Mouse (Mus musculus): Measurements from ENCODE around the gene Ly6f. TPM values are rescaled to one million over a fixed set of nuclear protein-coding genes. Genes with fewer than 3 reads are reported as not detected.

Gene Ly6f
- polyA plus RNA-seq, 1 experiment: not detected

DNA sequence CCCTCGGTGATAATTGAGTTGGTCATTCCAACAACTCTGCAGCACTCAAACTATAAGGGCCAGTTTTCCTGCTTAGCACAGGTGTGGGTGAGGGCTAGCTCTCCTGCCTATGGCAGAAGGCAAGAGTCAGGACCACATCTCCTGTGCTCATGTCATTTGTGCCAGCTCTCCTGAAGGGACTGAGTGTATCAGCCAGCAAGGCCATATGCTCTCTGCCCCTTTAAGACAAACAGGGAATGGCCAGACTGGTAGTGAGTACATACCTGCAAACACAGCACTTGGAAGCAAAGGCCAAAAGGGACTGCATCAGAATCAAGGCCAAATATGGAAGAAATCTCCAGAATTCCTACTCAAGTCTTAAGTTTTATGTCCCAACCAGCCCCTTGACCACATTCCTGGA lies 41.7 kb downstream of the Ly6f start:
- Histone ChIP-seq H3K36me3 (ENCODE audit: control insufficient read depth) (no peaks in the 10 kb centered on the region), H3K4me3 (replicated peaks) (no peak overlapping the region), H3K27me3 (ENCODE audit: control insufficient read depth) (no peaks in the 10 kb centered on the region), H3K9me3 (ENCODE audit: control insufficient read depth, low read length) (peaks cover 9% of the 10 kb centered on the region), H3K4me1 (ENCODE audit: control insufficient read depth) (no peaks in the 10 kb centered on the region)
- no peak for TF ChIP-seq GATA1 (IDR thresholded peaks at IDR 0.05; ENCODE audit: low read length)
- TF ChIP-seq TAL1 (IDR thresholded peaks at IDR 0.05; ENCODE audit: low read length): no peak

DNA sequence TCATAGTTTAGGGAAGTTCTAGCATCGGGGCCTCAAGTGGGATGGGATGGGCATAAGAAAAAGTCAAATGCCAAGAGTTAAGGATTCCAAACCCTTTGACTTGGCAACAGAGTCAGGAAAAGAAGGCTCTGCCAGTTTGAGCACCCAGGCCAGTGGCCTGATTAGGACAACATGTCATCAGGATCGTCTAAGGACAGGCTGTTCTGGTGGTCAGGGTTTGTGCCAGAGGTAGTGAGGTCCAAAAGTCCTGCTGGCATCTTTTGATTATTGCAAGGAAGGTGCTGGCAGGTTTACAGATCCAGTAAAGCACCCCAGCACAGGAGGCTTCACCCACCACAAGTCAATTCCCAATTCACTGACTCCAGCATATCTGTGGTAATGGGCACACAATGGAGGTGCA lies 46.2 kb downstream of the Ly6f start:
- no peaks in the 10 kb centered on the region for H3K36me3 ChIP-seq (ENCODE audit: control insufficient read depth)
- H3K4me1 ChIP-seq (ENCODE audit: control insufficient read depth): no peaks in the 10 kb centered on the region
- H3K4me3 ChIP-seq (replicated peaks): no peak overlapping the region
- TF ChIP-seq GATA1 (IDR thresholded peaks at IDR 0.05; ENCODE audit: low read length) (no peak), TAL1 (IDR thresholded peaks at IDR 0.05; ENCODE audit: low read length) (no peak)
- peaks cover 7% of the 10 kb centered on the region for H3K9me3 ChIP-seq (ENCODE audit: control insufficient read depth, low read length)
- H3K27me3 ChIP-seq (ENCODE audit: control insufficient read depth): no peaks in the 10 kb centered on the region

DNA sequence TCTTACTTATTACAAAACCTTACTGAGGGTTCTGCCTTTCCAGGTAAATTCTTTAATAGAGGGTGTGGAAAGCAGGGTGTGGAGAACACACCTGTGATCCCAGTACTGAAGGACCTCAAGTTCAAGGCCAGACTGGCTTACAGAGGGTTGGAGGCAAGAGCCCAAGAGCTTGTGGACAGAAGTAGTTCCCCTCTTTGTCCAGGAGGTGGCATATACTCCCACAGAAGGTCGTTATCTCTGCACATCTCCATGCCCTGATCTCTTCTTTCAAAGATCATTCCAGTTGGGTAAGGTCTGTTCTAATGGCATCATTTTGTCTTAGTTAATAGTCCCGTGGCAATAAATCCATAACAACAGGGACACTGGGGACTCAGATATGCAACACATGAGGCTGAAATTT lies 49.0 kb downstream of the Ly6f start:
- H3K9me3 ChIP-seq (ENCODE audit: control insufficient read depth, low read length): peaks cover 11% of the 10 kb centered on the region
- H3K36me3 ChIP-seq (ENCODE audit: control insufficient read depth): no peaks in the 10 kb centered on the region
- no peaks in the 10 kb centered on the region for H3K27me3 ChIP-seq (ENCODE audit: control insufficient read depth)
- no peak overlapping the region for H3K4me3 ChIP-seq (replicated peaks)
- TF ChIP-seq TAL1 (IDR thresholded peaks at IDR 0.05; ENCODE audit: low read length) (no peak), GATA1 (IDR thresholded peaks at IDR 0.05; ENCODE audit: low read length) (no peak)
- no peaks in the 10 kb centered on the region for H3K4me1 ChIP-seq (ENCODE audit: control insufficient read depth)

DNA sequence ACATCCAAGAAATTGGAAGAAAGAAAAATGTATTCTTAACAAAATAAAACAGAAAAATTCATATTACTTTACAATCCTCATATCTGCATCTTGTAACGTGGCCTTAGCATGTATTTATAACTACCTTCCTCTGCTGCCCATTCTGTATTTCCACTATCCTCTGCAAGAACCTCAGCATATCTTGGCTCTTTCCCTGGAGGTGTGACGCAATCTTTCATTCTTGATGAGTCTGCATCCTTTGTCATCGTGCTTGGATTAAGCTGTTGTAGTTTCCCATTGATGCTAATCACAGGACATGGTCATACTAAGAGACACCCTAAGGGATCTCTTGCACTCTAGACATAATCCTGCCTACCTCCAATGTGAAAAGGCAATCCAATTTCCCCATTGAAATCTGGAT lies 50.4 kb downstream of the Ly6f start:
- H3K4me3 ChIP-seq (replicated peaks): no peak overlapping the region
- no peaks in the 10 kb centered on the region for H3K4me1 ChIP-seq (ENCODE audit: control insufficient read depth)
- no peaks in the 10 kb centered on the region for H3K36me3 ChIP-seq (ENCODE audit: control insufficient read depth)
- no peak for TF ChIP-seq TAL1 (IDR thresholded peaks at IDR 0.05; ENCODE audit: low read length)
- TF ChIP-seq GATA1 (IDR thresholded peaks at IDR 0.05; ENCODE audit: low read length): no peak
- no peaks in the 10 kb centered on the region for H3K27me3 ChIP-seq (ENCODE audit: control insufficient read depth)
- peaks cover 11% of the 10 kb centered on the region for H3K9me3 ChIP-seq (ENCODE audit: control insufficient read depth, low read length)

DNA sequence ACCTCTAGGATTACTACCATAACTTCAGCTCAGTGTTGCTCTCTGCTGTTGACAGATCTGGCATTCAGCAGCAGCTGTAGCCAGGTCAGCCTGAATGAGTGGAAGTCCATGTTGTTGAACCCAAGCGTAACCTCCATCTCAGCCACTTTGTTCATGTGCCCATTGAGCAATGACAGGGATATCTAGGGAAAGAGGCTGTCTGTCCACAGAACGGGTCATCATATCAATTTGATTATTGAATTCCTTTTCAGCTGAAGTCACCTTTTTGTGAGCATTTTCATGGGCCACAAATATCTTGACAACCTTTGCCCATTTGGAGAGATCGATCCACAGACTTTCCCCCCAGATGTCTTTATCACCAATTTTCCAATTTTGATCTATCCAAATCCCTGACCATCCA lies 51.9 kb downstream of the Ly6f start:
- Histone ChIP-seq H3K27me3 (ENCODE audit: control insufficient read depth) (no peaks in the 10 kb centered on the region), H3K4me3 (replicated peaks) (no peak overlapping the region), H3K4me1 (ENCODE audit: control insufficient read depth) (no peaks in the 10 kb centered on the region), H3K36me3 (ENCODE audit: control insufficient read depth) (no peaks in the 10 kb centered on the region), H3K9me3 (ENCODE audit: control insufficient read depth, low read length) (peaks cover 14% of the 10 kb centered on the region)
- TF ChIP-seq TAL1 (IDR thresholded peaks at IDR 0.05; ENCODE audit: low read length) (no peak), GATA1 (IDR thresholded peaks at IDR 0.05; ENCODE audit: low read length) (no peak)

Other genes with a start within 250 kb of the Ly6f start
- gene Ly6c1, start 219.6 kb upstream of the Ly6f start, polyA plus RNA-seq (2012): not detected in 2 replicates
- 0.14 TPM in 1 of 2 replicates, not detected in the other for gene Ly6c2, start 156.5 kb upstream of the Ly6f start, polyA plus RNA-seq (2012)
- gene Ly6g, start 113.2 kb upstream of the Ly6f start, polyA plus RNA-seq (2012): not detected in 2 replicates
- not detected in 2 replicates for gene BC025446, start 52.0 kb upstream of the Ly6f start, polyA plus RNA-seq (2012)